Mouse (Mus musculus) ES-Bruce4 (cell line): ENCODE data around the gene Eif3i. TPM values are rescaled to one million over a fixed set of nuclear protein-coding genes. Genes with fewer than 3 reads are reported as not detected.

Experiments used
- H3K27ac ChIP-seq: 2 replicates; pipeline ENCODE4 v1.5.1; 2012; ENCODE audit warnings: low read length, inconsistent platforms; ENCODE audit not compliant: insufficient read depth
- H3K27me3 ChIP-seq: 2 replicates; pipeline ENCODE4 v1.6.1; 2012; ENCODE audit warnings: mild to moderate bottlenecking, low read length, inconsistent platforms; ENCODE audit not compliant: control insufficient read depth, poor library complexity, insufficient read depth, severe bottlenecking
- H3K36me3 ChIP-seq: 2 replicates; pipeline ENCODE4 v1.6.1; 2012; ENCODE audit warnings: inconsistent platforms, mild to moderate bottlenecking, low read length, moderate library complexity; ENCODE audit not compliant: control insufficient read depth, poor library complexity, insufficient read depth, severe bottlenecking
- H3K4me1 ChIP-seq: one replicate; pipeline ENCODE4 v1.8.1; 2011; ENCODE audit warnings: low read length; ENCODE audit not compliant: control insufficient read depth, insufficient read depth
- H3K4me3 ChIP-seq: 2 replicates; pipeline ENCODE4 v1.5.1; 2011; ENCODE audit warnings: low read depth, mild to moderate bottlenecking, low read length
- H3K9ac ChIP-seq: 2 replicates; pipeline ENCODE4 v1.6.1; 2012; ENCODE audit warnings: low read depth, mild to moderate bottlenecking, inconsistent platforms; ENCODE audit not compliant: poor library complexity, severe bottlenecking
- H3K9me3 ChIP-seq: replicated peaks from 2 replicates; pipeline ENCODE4 v1.6.1; 2012; ENCODE audit warnings: mild to moderate bottlenecking, low read length, inconsistent platforms; ENCODE audit not compliant: control insufficient read depth, poor library complexity, insufficient read depth, severe bottlenecking
- CTCF ChIP-seq: IDR thresholded peaks from one replicate; pipeline ENCODE4 v1.8.1; 2011; ENCODE audit warnings: low read depth, low read length
- EP300 ChIP-seq: IDR thresholded peaks from 2 replicates; pipeline ENCODE4 v1.6.1; 2011; ENCODE audit warnings: low read depth, low read length; ENCODE audit not compliant: insufficient read depth
- POLR2A ChIP-seq: IDR thresholded peaks from one replicate; pipeline ENCODE4 v1.8.1; 2011; ENCODE audit warnings: low read length; ENCODE audit not compliant: insufficient read depth
- polyA plus RNA-seq: library from polyadenylated mRNA; stranded (reverse); fragments of >200 nt; gene quantifications from 2 replicates; pipeline ENCODE4 v1.2.4, GENCODE M21; 2011; ENCODE audit warnings: low read depth; ENCODE audit not compliant: missing spikeins, insufficient read depth, insufficient read length

Gene Eif3i
- polyA plus RNA-seq, 1 experiment = 252 TPM

GRCm38 (mm10) chr4:129617121-129617641 lies 16.7 kb upstream of the Eif3i start:
- Histone ChIP-seq H3K4me3 (no peak overlapping the region), H3K4me1 (no peaks in the 10 kb centered on the region), H3K27me3 (no peaks in the 10 kb centered on the region), H3K9me3 (no peaks in the 10 kb centered on the region), H3K27ac (no peak overlapping the region), H3K36me3 (no peaks in the 10 kb centered on the region), H3K9ac (no peak overlapping the region)
- TF ChIP-seq POLR2A = no peak
- no peak for TF ChIP-seq EP300
- TF ChIP-seq CTCF = no peak

DNA sequence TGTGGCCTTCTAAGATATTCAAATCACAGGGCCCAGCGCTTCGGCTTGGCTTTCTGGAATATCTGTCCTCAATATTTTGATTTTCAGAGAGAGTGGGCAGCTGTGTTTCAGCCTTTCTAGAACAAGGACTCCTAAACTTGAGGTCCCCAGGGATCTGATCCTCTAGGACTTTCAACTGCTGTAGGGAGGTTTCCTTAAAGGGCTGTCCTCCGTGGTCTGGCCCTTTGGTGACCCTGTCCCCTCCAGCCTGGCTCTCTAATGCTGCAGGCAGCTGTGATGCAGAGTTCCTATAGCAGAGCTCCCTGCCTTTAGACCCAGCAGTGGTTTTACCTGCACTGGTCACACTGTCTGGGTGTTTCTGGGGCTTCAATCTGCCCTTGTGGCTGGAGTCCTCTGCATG lies 16.2 kb upstream of the Eif3i start:
- H3K36me3 ChIP-seq = no peaks in the 10 kb centered on the region
- no peak overlapping the region for H3K9ac ChIP-seq
- no peaks in the 10 kb centered on the region for H3K4me1 ChIP-seq
- no peaks in the 10 kb centered on the region for H3K9me3 ChIP-seq
- H3K4me3 ChIP-seq = no peak overlapping the region
- H3K27me3 ChIP-seq = no peaks in the 10 kb centered on the region
- TF ChIP-seq CTCF (no peak), EP300 (no peak), POLR2A (no peak)
- H3K27ac ChIP-seq = no peak overlapping the region

DNA sequence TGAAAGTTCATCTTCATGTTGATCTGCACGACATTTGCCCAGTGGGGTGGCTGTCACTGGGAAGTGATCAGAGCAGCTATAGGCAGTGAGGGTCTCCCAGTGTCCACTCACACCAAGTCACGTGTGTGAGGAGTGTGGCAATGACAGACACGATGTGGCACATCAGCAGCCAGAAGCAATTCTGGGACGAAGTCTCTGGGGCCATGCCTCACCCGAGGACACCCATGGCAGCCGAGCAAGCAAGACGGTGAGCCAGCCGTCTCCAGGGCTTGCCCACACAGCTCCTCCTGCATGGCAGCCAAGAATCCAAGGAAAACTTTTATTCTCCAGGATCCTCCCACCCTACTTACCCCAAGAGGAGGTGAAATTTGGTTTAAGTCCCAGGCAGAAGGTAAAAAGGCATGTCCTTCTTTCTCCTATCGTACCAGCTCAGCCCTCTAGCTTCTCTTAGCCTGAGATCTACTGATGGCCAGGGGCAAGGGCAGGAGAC lies 15.4 kb upstream of the Eif3i start:
- H3K36me3 ChIP-seq = no peaks in the 10 kb centered on the region
- H3K4me1 ChIP-seq = no peaks in the 10 kb centered on the region
- no peaks in the 10 kb centered on the region for H3K9me3 ChIP-seq
- H3K27me3 ChIP-seq = no peaks in the 10 kb centered on the region
- no peak for TF ChIP-seq EP300
- no peak for TF ChIP-seq CTCF
- TF ChIP-seq POLR2A = no peak
- no peak overlapping the region for H3K9ac ChIP-seq
- no peak overlapping the region for H3K4me3 ChIP-seq
- H3K27ac ChIP-seq = no peak overlapping the region

DNA sequence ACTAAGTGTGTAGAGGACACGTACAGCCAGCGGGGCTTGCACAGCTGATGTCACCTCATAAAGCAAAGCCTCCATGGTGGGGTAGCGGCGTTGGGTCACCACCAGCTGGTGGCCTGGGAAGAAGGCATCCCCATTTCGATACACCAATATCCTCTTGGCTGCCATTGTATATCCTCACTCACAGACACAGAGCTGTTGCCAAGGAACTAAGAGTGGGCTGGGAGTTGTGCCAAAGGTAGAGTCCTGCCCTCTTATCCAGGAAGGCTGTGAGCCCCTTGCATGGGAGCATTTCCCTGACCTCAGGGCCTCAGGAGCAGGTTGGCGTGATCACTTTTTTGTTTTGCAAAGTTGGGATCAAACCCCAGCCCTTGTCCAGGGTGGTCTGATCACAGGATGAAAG lies 13.6 kb upstream of the Eif3i start, which contains the start of gene Dcdc2b:
TSS of gene Dcdc2b (minus strand) at position 165 of the 400 bp plus-strand sequence.
- Histone ChIP-seq H3K9ac (no peak within 1 kb of the TSS), H3K27me3 (no peaks in the 10 kb centered on the region), H3K4me3 (no peak within 1 kb of the TSS), H3K36me3 (no peaks in the 10 kb centered on the region), H3K9me3 (no peaks in the 10 kb centered on the region), H3K27ac (no peak within 1 kb of the TSS), H3K4me1 (peaks cover 8% of the 10 kb centered on the region)
- TF ChIP-seq EP300 (no peak), POLR2A (no peak), CTCF (no peak)

- no peak overlapping the region for H3K9ac ChIP-seq
- TF ChIP-seq CTCF (no peak), POLR2A (no peak), EP300 (no peak)
- H3K9me3 ChIP-seq = no peaks in the 10 kb centered on the region
- no peak overlapping the region for H3K4me3 ChIP-seq
- peaks cover 9% of the 10 kb centered on the region for H3K4me1 ChIP-seq
- H3K36me3 ChIP-seq = peaks cover 9% of the 10 kb centered on the region; the same call in 1 of the 2 replicates
- H3K27me3 ChIP-seq = no peaks in the 10 kb centered on the region
- no peak overlapping the region for H3K27ac ChIP-seq
Measured at GRCm38 (mm10) chr4:129610472-129610871, 10.0 kb upstream of the Eif3i start.

- H3K36me3 ChIP-seq = peaks cover 11% of the 10 kb centered on the region; the same call in 1 of the 2 replicates
- no peaks in the 10 kb centered on the region for H3K9me3 ChIP-seq
- peak overlapping the region; percentile 57 for H3K27ac ChIP-seq
- no peak overlapping the region for H3K9ac ChIP-seq
- no peak overlapping the region for H3K4me3 ChIP-seq
- no peak for TF ChIP-seq POLR2A
- TF ChIP-seq EP300 = peak; percentile 87
- no peaks in the 10 kb centered on the region for H3K27me3 ChIP-seq
- peaks cover 9% of the 10 kb centered on the region for H3K4me1 ChIP-seq
Measured at GRCm38 (mm10) chr4:129610026-129610425, 9.6 kb upstream of the Eif3i start.
